In the genomic region with DNA sequence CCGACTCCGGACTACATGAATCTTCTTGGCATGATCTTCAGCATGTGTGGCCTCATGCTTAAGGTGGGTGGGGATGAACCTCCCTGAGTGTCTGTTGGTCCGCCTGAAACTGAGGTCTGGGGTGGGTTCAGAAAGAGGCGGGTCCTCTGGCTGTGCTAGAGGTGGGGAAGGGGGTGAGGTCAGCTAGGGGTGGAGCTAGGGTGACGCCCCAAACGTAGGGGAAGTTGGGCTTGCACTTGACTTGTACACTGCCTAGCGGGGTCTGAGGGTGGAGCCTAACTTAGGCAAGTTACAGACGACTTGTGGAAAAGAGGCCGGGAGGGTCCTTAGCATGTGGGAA, we compare ENCODE assay signal across 8 mouse cellular contexts. TPM values are rescaled to one million over a fixed set of nuclear protein-coding genes. Genes with fewer than 3 reads are reported as not detected.
DNase-seq lines count a peak whose midpoint lies in the region; ATAC-seq lines count a peak whose summit lies in the region.

A gene (minus strand): TSS at position 91 of the 340 bp plus-strand sequence.

- peak; percentile 96 for DNase-seq in ES-CJ7 (ENCODE audit: low read depth, low spot score)
- DNase-seq in adrenal gland, postnatal 14 days, result peak; percentile 65
- peak; percentile 53 for DNase-seq in hindbrain, embryonic 10.5 days (ENCODE audit: low spot score)
- no peak for DNase-seq in left cerebral cortex, postnatal 25 days (ENCODE audit: low spot score in 2 of 2)
- peak; percentile 68 to 82 for DNase-seq in thymus, adult 18-20 months
- no peak for DNase-seq in adipocyte (ENCODE audit: low spot score)

- H3K27me3 ChIP-seq in forebrain, embryonic 15.5 days, result no peaks in the 10 kb centered on the region
- no peaks in the 10 kb centered on the region for H3K27me3 ChIP-seq in hindbrain, embryonic 10.5 days (ENCODE audit: insufficient read depth, poor library complexity, severe bottlenecking)

- no peaks in the 10 kb centered on the region for H3K9me3 ChIP-seq in forebrain, embryonic 15.5 days
- no peaks in the 10 kb centered on the region for H3K9me3 ChIP-seq in hindbrain, embryonic 10.5 days

- WGBS in forebrain, embryonic 15.5 days, result 3% methylated on average over 9 of the region's 9 CpGs
- WGBS in hindbrain, embryonic 10.5 days, result 3% methylated on average over 9 of the region's 9 CpGs

- peak within 1 kb of the TSS; percentile 86 for H3K9ac ChIP-seq in forebrain, embryonic 15.5 days (replicated peaks)

- peak; percentile 30; the same call in 1 of the 2 replicates for ATAC-seq in forebrain, embryonic 15.5 days (replicated peaks)
- peak; percentile 64 for ATAC-seq in megakaryocyte progenitor cell, adult 5-6 weeks (replicated peaks; ENCODE audit: poor library complexity)

- peak within 1 kb of the TSS; percentile 77 for H3K4me3 ChIP-seq in forebrain, embryonic 15.5 days
- peak within 1 kb of the TSS; percentile 98 for H3K4me3 ChIP-seq in hindbrain, embryonic 10.5 days

- intact Hi-C loops in left cerebral cortex, postnatal 25 days (cut with DNase I), result loop anchor here (5.0 kb wide), 1 partner anchor 216 kb away; a partner anchor contains a TSS

- H3K4me2 ChIP-seq in forebrain, embryonic 15.5 days (replicated peaks), result peak within 1 kb of the TSS; percentile 96

- peaks cover 37% of the 10 kb centered on the region for H3K4me1 ChIP-seq in forebrain, embryonic 15.5 days
- H3K4me1 ChIP-seq in hindbrain, embryonic 10.5 days (replicated peaks), result peaks cover 45% of the 10 kb centered on the region

- H3K27ac ChIP-seq in forebrain, embryonic 15.5 days (replicated peaks), result peak within 1 kb of the TSS; percentile 69
- peak within 1 kb of the TSS; percentile 89 for H3K27ac ChIP-seq in hindbrain, embryonic 10.5 days

- peaks cover 19% of the 10 kb centered on the region for H3K36me3 ChIP-seq in forebrain, embryonic 15.5 days
- peaks cover 42% of the 10 kb centered on the region for H3K36me3 ChIP-seq in hindbrain, embryonic 10.5 days

RNA-seq across cellular contexts. Expression of the gene that starts here (rescaled TPM):
- total RNA-seq in adrenal gland, postnatal 14 days (2021), result 30.0 and 30.9 TPM in 2 replicates
- polyA plus RNA-seq in forebrain, embryonic 15.5 days (2015; fragmentation: Nextera tagmentation; extraction: Ambion mirVana), result 62.1 and 62.3 TPM in 2 replicates
- polyA plus RNA-seq in hindbrain, embryonic 10.5 days (2016; fragmentation: Nextera tagmentation; extraction: Ambion mirVana), result 63.4 TPM in 2 replicates
- total RNA-seq in left cerebral cortex, postnatal 25 days (2021), result 10 to 100 TPM; 24.2 to 26.3 TPM
- total RNA-seq in megakaryocyte progenitor cell, adult 5-6 weeks (2015), result 33.1 and 44.3 TPM in 2 replicates
- 23.5 and 33.7 TPM in 2 replicates for total RNA-seq in megakaryocyte progenitor cell, adult 5-6 weeks (2017)

Comparison
In these comparisons a context has a peak if more than half of its experiments do, and no peak if none do; other contexts are left out.
1. DNase-seq: peak in ES-CJ7 (single experiment), adrenal gland, postnatal 14 days (single experiment), hindbrain, embryonic 10.5 days (single experiment) and thymus, adult 18-20 months (2 of 2); none in left cerebral cortex, postnatal 25 days (0 of 2) and adipocyte (single experiment).